Mouse (Mus musculus) forebrain, embryonic 12.5 days (tissue): ENCODE measurements around the gene Fbxo24. TPM values are rescaled to one million over a fixed set of nuclear protein-coding genes. Genes with fewer than 3 reads are reported as not detected.
A peak's percentile ranks its signal among the peaks of the same experiment; 100 is the strongest.
"Not testable (repeated sequence)": the region's sequence is repeated elsewhere in the genome, so short reads cannot be mapped to it uniquely, and the experiment has no call there.

Experiments used
- ATAC-seq: fragments of 200-750 bp; cut with Nextera tagmentation; 2 replicates; pipeline ENCODE4 v1.8.0; 2017; ENCODE audit warnings: moderate TSS enrichment; ENCODE audit not compliant: low FRiP score
- H3K27ac ChIP-seq: fragments of 300-500 bp; sonication (generic); 2 replicates; pipeline ENCODE4 v1.5.1; 2016; ENCODE audit warnings: mild to moderate bottlenecking
- H3K27me3 ChIP-seq: fragments of 300-500 bp; sonication (generic); 2 replicates; pipeline ENCODE4 v1.6.1; 2016; ENCODE audit warnings: mild to moderate bottlenecking
- H3K36me3 ChIP-seq: fragments of 300-500 bp; sonication (generic); replicated peaks from 2 replicates; pipeline ENCODE4 v1.6.1; 2016; ENCODE audit warnings: mild to moderate bottlenecking
- H3K4me1 ChIP-seq: fragments of 300-500 bp; sonication (generic); 2 replicates; pipeline ENCODE4 v1.6.1; 2016
- H3K4me2 ChIP-seq: fragments of 300-500 bp; sonication (generic); 2 replicates; pipeline ENCODE4 v1.6.1; 2016; ENCODE audit warnings: mild to moderate bottlenecking, moderate library complexity
- H3K4me3 ChIP-seq: fragments of 300-500 bp; sonication (generic); replicated peaks from 2 replicates; pipeline ENCODE4 v1.5.1; 2016; ENCODE audit warnings: mild to moderate bottlenecking
- H3K9ac ChIP-seq: fragments of 300-500 bp; sonication (generic); 2 replicates; pipeline ENCODE4 v1.6.1; 2016; ENCODE audit warnings: mild to moderate bottlenecking
- H3K9me3 ChIP-seq: fragments of 300-500 bp; sonication (generic); 2 replicates; pipeline ENCODE4 v1.6.1; 2016
- WGBS: fragments of 180-500 bp; shearing (Covaris S2); methylation state at CpG from one replicate; pipeline ENCODE4 v1.1.7; 2016; 5-methylcytosine and 5-hydroxymethylcytosine counted together
- polyA plus RNA-seq: library from polyadenylated mRNA; unstranded; fragments of >200 nt; fragmentation: Nextera tagmentation; extraction: Ambion mirVana; gene quantifications from 2 replicates; pipeline ENCODE4 v1.2.1, GENCODE M21; 2016

Gene Fbxo24
- polyA plus RNA-seq, 1 experiment from 2014 or later: 0.26 TPM

GRCm38 (mm10) chr5:137633397-137634084 lies 4.7 kb upstream of the Fbxo24 start:
- no peak for ATAC-seq
- H3K9ac ChIP-seq: no peak overlapping the region
- no peaks in the 10 kb centered on the region for H3K27me3 ChIP-seq
- no peaks in the 10 kb centered on the region for H3K9me3 ChIP-seq
- H3K36me3 ChIP-seq: peaks cover 54% of the 10 kb centered on the region
- H3K4me3 ChIP-seq: no peak overlapping the region
- 87% methylated on average over 12 of the region's 12 CpGs for WGBS
- H3K27ac ChIP-seq: no peak overlapping the region
- H3K4me1 ChIP-seq: peaks cover 37% of the 10 kb centered on the region
- no peak overlapping the region for H3K4me2 ChIP-seq

- Histone ChIP-seq H3K9me3 (no peaks in the 10 kb centered on the region), H3K36me3 (peaks cover 35% of the 10 kb centered on the region), H3K4me3 (no peak overlapping the region; the same call in 1 of the 2 replicates), H3K9ac (no peak overlapping the region), H3K27ac (no peak overlapping the region), H3K27me3 (no peaks in the 10 kb centered on the region), H3K4me1 (peaks cover 48% of the 10 kb centered on the region), H3K4me2 (0 out of 2 replicates have a peak overlapping the region, but pooled peaks have one; percentile 82)
- no peak for ATAC-seq
- WGBS: 80% methylated on average over 4 of the region's 4 CpGs
These were observed 2.8 kb upstream of the Fbxo24 start for GRCm38 (mm10) chr5:137631591-137631990.

GRCm38 (mm10) chr5:137631171-137631570 lies 2.4 kb upstream of the Fbxo24 start:
- H3K36me3 ChIP-seq: peaks cover 30% of the 10 kb centered on the region
- WGBS: 85% methylated on average over 9 of the region's 9 CpGs
- peak overlapping the region; percentile 25; the same call in 1 of the 2 replicates for H3K9ac ChIP-seq
- peak overlapping the region; percentile 82; the same call in 1 of the 2 replicates for H3K4me2 ChIP-seq
- peaks cover 48% of the 10 kb centered on the region for H3K4me1 ChIP-seq
- no peaks in the 10 kb centered on the region for H3K27me3 ChIP-seq
- no peak overlapping the region; the same call in 1 of the 2 replicates for H3K27ac ChIP-seq
- H3K4me3 ChIP-seq: no peak overlapping the region; the same call in 1 of the 2 replicates
- no peaks in the 10 kb centered on the region for H3K9me3 ChIP-seq
- ATAC-seq: no peak

- Histone ChIP-seq H3K27ac (peak overlapping the region; percentile 21), H3K27me3 (no peaks in the 10 kb centered on the region), H3K36me3 (peaks cover 25% of the 10 kb centered on the region), H3K4me1 (peaks cover 48% of the 10 kb centered on the region), H3K9ac (peak overlapping the region; percentile 72), H3K9me3 (no peaks in the 10 kb centered on the region), H3K4me2 (peak overlapping the region; percentile 82), H3K4me3 (peak overlapping the region; percentile 82)
- WGBS: 59% methylated on average over 3 of the region's 3 CpGs
- no peak for ATAC-seq
These were observed 1.8 kb upstream of the Fbxo24 start for GRCm38 (mm10) chr5:137630602-137631001.

- Histone ChIP-seq H3K4me1 (peaks cover 48% of the 10 kb centered on the region), H3K27ac (peak overlapping the region; percentile 47), H3K9ac (peak overlapping the region; percentile 72), H3K4me3 (peak overlapping the region; percentile 82), H3K9me3 (no peaks in the 10 kb centered on the region), H3K36me3 (peaks cover 19% of the 10 kb centered on the region), H3K4me2 (peak overlapping the region; percentile 82), H3K27me3 (no peaks in the 10 kb centered on the region)
- WGBS: 25% methylated on average over 6 of the region's 6 CpGs
- no peak for ATAC-seq
These were observed 1.2 kb upstream of the Fbxo24 start for GRCm38 (mm10) chr5:137629906-137630545.

- H3K4me3 ChIP-seq: peak overlapping the region; percentile 82
- H3K9ac ChIP-seq: peak overlapping the region; percentile 72
- H3K36me3 ChIP-seq: peaks cover 15% of the 10 kb centered on the region
- H3K4me1 ChIP-seq: peaks cover 52% of the 10 kb centered on the region
- no peaks in the 10 kb centered on the region for H3K27me3 ChIP-seq
- H3K27ac ChIP-seq: peak overlapping the region; percentile 94
- no peaks in the 10 kb centered on the region for H3K9me3 ChIP-seq
- ATAC-seq: peak; percentile 45
- H3K4me2 ChIP-seq: peak overlapping the region; percentile 82
- WGBS: under 1% methylated on average over 23 of the region's 23 CpGs
These were observed 512 bp upstream of the Fbxo24 start for GRCm38 (mm10) chr5:137629306-137629721.

GRCm38 (mm10) chr5:137627991-137628390 lies 811 bp downstream of the Fbxo24 start:
- peak overlapping the region; percentile 56 for H3K4me3 ChIP-seq
- peaks cover 49% of the 10 kb centered on the region for H3K4me1 ChIP-seq
- 2% methylated on average over 9 of the region's 9 CpGs for WGBS
- no peaks in the 10 kb centered on the region for H3K9me3 ChIP-seq
- H3K9ac ChIP-seq: peak overlapping the region; percentile 59
- H3K4me2 ChIP-seq: peak overlapping the region; percentile 82
- no peak for ATAC-seq
- peak overlapping the region; percentile 84 for H3K27ac ChIP-seq
- H3K27me3 ChIP-seq: no peaks in the 10 kb centered on the region
- 0 out of 2 replicates have a peak, but pooled peaks cover 2% of the 10 kb centered on the region for H3K36me3 ChIP-seq

- WGBS: 83% methylated on average over 11 of the region's 11 CpGs
These were observed 4.8 kb downstream of the Fbxo24 start for GRCm38 (mm10) chr5:137623937-137624530.

GRCm38 (mm10) chr5:137615347-137615746 lies 13.5 kb downstream of the Fbxo24 start:
- ATAC-seq: no peak
- WGBS: 89% methylated on average over 7 of the region's 7 CpGs
- Histone ChIP-seq H3K9ac (no peak overlapping the region), H3K4me3 (no peak overlapping the region), H3K4me1 (peaks cover 31% of the 10 kb centered on the region), H3K27me3 (no peaks in the 10 kb centered on the region), H3K36me3 (no peaks in the 10 kb centered on the region), H3K27ac (no peak overlapping the region), H3K4me2 (no peak overlapping the region), H3K9me3 (no peaks in the 10 kb centered on the region)

More at GRCm38 (mm10) chr5:137623937-137624530, 4.8 kb downstream of the Fbxo24 start:
- Histone ChIP-seq H3K4me1 (peaks cover 15% of the 10 kb centered on the region), H3K9me3 (no peaks in the 10 kb centered on the region), H3K36me3 (no peaks in the 10 kb centered on the region), H3K27ac (no peak overlapping the region), H3K4me3 (no peak overlapping the region), H3K4me2 (no peak overlapping the region), H3K27me3 (no peaks in the 10 kb centered on the region), H3K9ac (no peak overlapping the region)
- ATAC-seq: no peak

GRCm38 (mm10) chr5:137614921-137615320 lies 13.9 kb downstream of the Fbxo24 start:
- H3K4me1 ChIP-seq: peaks cover 33% of the 10 kb centered on the region
- WGBS: 95% methylated on average over 2 of the region's 2 CpGs

GRCm38 (mm10) chr5:137613550-137613949 lies 15.3 kb downstream of the Fbxo24 start, which contains the start of gene Pcolce:
Gene Pcolce, minus strand, starts transcription at chr5:137613784.
- Histone ChIP-seq H3K4me3 (no peak within 1 kb of the TSS), H3K4me1 (peaks cover 37% of the 10 kb centered on the region), H3K27ac (no peak within 1 kb of the TSS), H3K9me3 (no peaks in the 10 kb centered on the region), H3K36me3 (no peaks in the 10 kb centered on the region), H3K4me2 (no peak within 1 kb of the TSS), H3K9ac (no peak within 1 kb of the TSS), H3K27me3 (peaks cover 7% of the 10 kb centered on the region)
- 73% methylated on average over 11 of the region's 11 CpGs for WGBS
- ATAC-seq: no peak

More at GRCm38 (mm10) chr5:137614921-137615320, 13.9 kb downstream of the Fbxo24 start:
- not testable (repeated sequence) for H3K4me3 ChIP-seq, H3K27ac ChIP-seq, H3K9me3 ChIP-seq, H3K27me3 ChIP-seq, ATAC-seq, H3K9ac ChIP-seq, H3K36me3 ChIP-seq, H3K4me2 ChIP-seq

- H3K4me2 ChIP-seq: no peak overlapping the region
- no peaks in the 10 kb centered on the region for H3K9me3 ChIP-seq
- H3K27ac ChIP-seq: no peak overlapping the region
- peaks cover 12% of the 10 kb centered on the region for H3K27me3 ChIP-seq
- no peaks in the 10 kb centered on the region for H3K36me3 ChIP-seq
- no peak for ATAC-seq
- WGBS: 73% methylated on average over 5 of the region's 5 CpGs
- no peak overlapping the region for H3K9ac ChIP-seq
- H3K4me1 ChIP-seq: peaks cover 42% of the 10 kb centered on the region
- H3K4me3 ChIP-seq: no peak overlapping the region
These were observed 15.7 kb downstream of the Fbxo24 start for GRCm38 (mm10) chr5:137613076-137613475.
